Mouse (Mus musculus) E14TG2a.4 (cell line): Measurements from ENCODE around the gene Tmem45a.
"Not testable (repeated sequence)": the region's sequence is repeated elsewhere in the genome, so short reads cannot be mapped to it uniquely, and the experiment has no call there.

ENCODE experiments used
- H3K27me3 ChIP-seq: 2 replicates; pipeline ENCODE4 v1.6.1; 2014; ENCODE audit warnings: low read length, control low read depth; ENCODE audit not compliant: insufficient read depth
- H3K36me3 ChIP-seq: 2 replicates; pipeline ENCODE4 v1.6.1; 2014; ENCODE audit warnings: low read length, control low read depth; ENCODE audit not compliant: insufficient read depth
- H3K4me1 ChIP-seq: replicated peaks from 2 replicates; pipeline ENCODE4 v1.6.1; 2014; ENCODE audit warnings: low read depth, low read length, control low read depth
- H3K4me3 ChIP-seq: replicated peaks from 2 replicates; pipeline ENCODE4 v1.5.1; 2014; ENCODE audit warnings: mild to moderate bottlenecking, low read length
- H3K9me3 ChIP-seq: 2 replicates; pipeline ENCODE4 v1.6.1; 2014; ENCODE audit warnings: low read length, control low read depth
- CTCF ChIP-seq: conservative IDR thresholded peaks from 2 replicates; pipeline ENCODE4 v1.5.1; 2014; ENCODE audit warnings: low read length
- NANOG ChIP-seq: IDR thresholded peaks from 2 replicates; pipeline ENCODE4 v1.6.1; 2014; ENCODE audit warnings: borderline replicate concordance, low read length, mixed read lengths
- POU5F1 ChIP-seq: IDR thresholded peaks from 2 replicates; pipeline ENCODE4 v1.6.1; 2014; ENCODE audit warnings: low read length, borderline replicate concordance

Tmem45a gene

GRCm38 (mm10) chr16:56885824-56886615, at the start of gene Tmem45a:
TSS of gene Tmem45a (minus strand) at chr16:56886166.
- Histone ChIP-seq H3K27me3 (peaks cover 7% of the 10 kb centered on the region; the same call in 1 of the 2 replicates), H3K36me3 (no peaks in the 10 kb centered on the region), H3K4me3 (peak within 1 kb of the TSS; percentile 85), H3K9me3 (no peaks in the 10 kb centered on the region), H3K4me1 (peaks cover 21% of the 10 kb centered on the region)
- TF ChIP-seq POU5F1 (no peak), NANOG (no peak), CTCF (no peak)

GRCm38 (mm10) chr16:56928023-56928422, 42.1 kb upstream of the Tmem45a start, which contains the start of gene Lnp1:
TSS of gene Lnp1 (minus strand) at chr16:56928061.
- no peak within 1 kb of the TSS for H3K4me3 ChIP-seq
- H3K27me3 ChIP-seq = no peaks in the 10 kb centered on the region
- H3K4me1 ChIP-seq = no peaks in the 10 kb centered on the region
- TF ChIP-seq CTCF (no peak), POU5F1 (no peak)
- no peaks in the 10 kb centered on the region for H3K36me3 ChIP-seq
- peaks cover 16% of the 10 kb centered on the region for H3K9me3 ChIP-seq

GRCm38 (mm10) chr16:56920102-56920657, 34.2 kb upstream of the Tmem45a start:
- peaks cover 40% of the 10 kb centered on the region for H3K9me3 ChIP-seq
- H3K27me3 ChIP-seq = no peaks in the 10 kb centered on the region
- H3K36me3 ChIP-seq = peaks cover 5% of the 10 kb centered on the region
- no peaks in the 10 kb centered on the region; the same call in 1 of the 2 replicates for H3K4me1 ChIP-seq
- no peak overlapping the region for H3K4me3 ChIP-seq
- no peak for TF ChIP-seq POU5F1
- TF ChIP-seq NANOG = no peak
- TF ChIP-seq CTCF = peak; percentile 88

GRCm38 (mm10) chr16:56917230-56917629, 31.3 kb upstream of the Tmem45a start:
- Histone ChIP-seq H3K9me3 (peaks cover 19% of the 10 kb centered on the region), H3K4me1 (no peaks in the 10 kb centered on the region; the same call in 1 of the 2 replicates), H3K27me3 (no peaks in the 10 kb centered on the region), H3K4me3 (no peak overlapping the region), H3K36me3 (peaks cover 2% of the 10 kb centered on the region)
- TF ChIP-seq POU5F1 = peak; percentile 52
- TF ChIP-seq CTCF = no peak
- TF ChIP-seq NANOG = no peak

- Histone ChIP-seq H3K4me1 (peaks cover 9% of the 10 kb centered on the region; the same call in 1 of the 2 replicates), H3K4me3 (no peak overlapping the region), H3K27me3 (no peaks in the 10 kb centered on the region), H3K36me3 (no peaks in the 10 kb centered on the region), H3K9me3 (no peaks in the 10 kb centered on the region)
- TF ChIP-seq POU5F1 = no peak
- TF ChIP-seq CTCF = no peak
- no peak for TF ChIP-seq NANOG
Measured at GRCm38 (mm10) chr16:56908986-56909385, 23.0 kb upstream of the Tmem45a start.

- H3K4me1 ChIP-seq = peaks cover 27% of the 10 kb centered on the region
- H3K9me3 ChIP-seq, H3K27me3 ChIP-seq, H3K36me3 ChIP-seq, H3K4me3 ChIP-seq: not testable (repeated sequence)
Measured at GRCm38 (mm10) chr16:56902206-56902605, 16.2 kb upstream of the Tmem45a start.

- Histone ChIP-seq H3K27me3 (peaks cover 4% of the 10 kb centered on the region; the same call in 1 of the 2 replicates), H3K4me1 (peaks cover 11% of the 10 kb centered on the region), H3K36me3 (no peaks in the 10 kb centered on the region), H3K9me3 (peaks cover 3% of the 10 kb centered on the region), H3K4me3 (no peak overlapping the region)
- TF ChIP-seq CTCF = no peak
Measured at GRCm38 (mm10) chr16:56891583-56891982, 5.6 kb upstream of the Tmem45a start.

- no peak for TF ChIP-seq POU5F1
- TF ChIP-seq CTCF = no peak
- TF ChIP-seq NANOG = no peak
- H3K27me3 ChIP-seq = peaks cover 7% of the 10 kb centered on the region; the same call in 1 of the 2 replicates
- H3K9me3 ChIP-seq = no peaks in the 10 kb centered on the region
- H3K4me1 ChIP-seq = peaks cover 19% of the 10 kb centered on the region
- H3K4me3 ChIP-seq = peak overlapping the region; percentile 85
- no peaks in the 10 kb centered on the region for H3K36me3 ChIP-seq
Measured at GRCm38 (mm10) chr16:56886616-56887116, 700 bp upstream of the Tmem45a start.
